Mouse (Mus musculus): ENCODE data around the gene Akna.
A peak's percentile ranks its signal among the peaks of the same experiment; 100 is the strongest.

Gene Akna

DNA sequence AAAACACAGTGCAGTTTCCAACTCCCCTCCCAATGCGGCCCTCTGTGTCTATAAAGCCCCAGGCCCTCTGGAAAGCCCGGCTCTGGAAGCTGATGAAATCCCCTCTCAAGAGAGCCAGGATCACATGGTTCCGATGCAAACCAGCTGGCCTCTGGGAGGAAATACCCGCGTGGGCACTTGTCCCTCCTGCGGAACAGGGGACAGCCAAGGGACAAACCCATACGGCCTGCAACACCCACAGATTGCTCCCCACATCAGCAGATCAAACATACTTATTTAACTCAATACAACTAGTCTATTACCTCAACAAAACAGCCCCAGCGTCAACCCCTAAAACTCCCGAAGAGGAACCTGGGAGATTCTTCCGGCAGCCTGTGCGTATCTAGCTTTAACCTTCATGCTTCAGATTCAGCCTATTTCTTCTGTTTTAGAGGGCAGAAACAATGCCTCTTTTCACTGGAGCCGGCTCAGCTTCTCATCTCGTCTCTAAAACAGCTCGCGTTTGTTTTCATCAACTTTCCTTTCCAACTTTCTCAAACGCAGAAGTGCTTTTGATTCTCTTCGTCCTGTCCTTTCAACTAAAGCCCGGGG lies 6.3 kb upstream of the Akna start:
- peak in 1 of 2 experiments; percentile 40 for DNase-seq

DNA sequence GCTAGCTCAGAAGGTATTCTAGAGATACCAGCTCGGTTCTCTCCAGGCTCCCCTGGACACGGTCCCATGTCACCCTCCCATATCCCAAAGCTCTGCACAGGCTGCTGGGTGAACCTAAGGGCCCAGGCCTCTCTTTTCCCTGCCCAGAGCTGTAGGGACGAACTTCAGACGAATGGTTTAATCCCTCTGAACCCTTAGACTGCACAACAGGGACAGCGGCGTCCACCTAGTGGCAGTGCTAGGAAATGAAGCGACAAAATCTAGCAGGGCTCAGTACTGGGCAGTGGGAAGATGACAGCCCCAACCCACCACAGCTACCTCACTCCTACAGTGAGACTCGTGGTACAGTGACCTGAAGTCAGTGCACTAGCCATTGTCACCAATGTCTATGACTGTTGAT lies 5.5 kb upstream of the Akna start:
- peak; percentile 58 to 76 for DNase-seq

DNA sequence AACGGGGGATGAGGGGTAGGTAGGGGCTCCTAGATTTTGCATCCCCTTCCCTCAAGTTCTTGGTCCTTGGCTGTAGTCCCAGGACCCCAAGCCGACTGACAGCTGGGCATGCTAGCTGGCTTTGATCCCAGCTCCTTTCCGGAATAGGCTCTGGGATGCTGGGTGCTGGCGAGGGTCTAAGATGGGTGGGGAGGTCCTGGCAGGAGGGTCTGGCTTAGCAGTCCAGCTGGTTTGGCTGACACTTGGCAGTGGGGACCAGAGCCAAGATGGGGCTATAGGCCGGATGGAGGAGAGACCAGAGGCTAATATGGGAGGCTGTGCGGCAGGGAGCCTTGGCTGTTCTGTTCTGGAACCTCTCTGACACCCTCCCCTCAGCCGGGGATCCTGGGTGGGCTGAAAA lies 5.1 kb upstream of the Akna start:
- DNase-seq = no peak

DNA sequence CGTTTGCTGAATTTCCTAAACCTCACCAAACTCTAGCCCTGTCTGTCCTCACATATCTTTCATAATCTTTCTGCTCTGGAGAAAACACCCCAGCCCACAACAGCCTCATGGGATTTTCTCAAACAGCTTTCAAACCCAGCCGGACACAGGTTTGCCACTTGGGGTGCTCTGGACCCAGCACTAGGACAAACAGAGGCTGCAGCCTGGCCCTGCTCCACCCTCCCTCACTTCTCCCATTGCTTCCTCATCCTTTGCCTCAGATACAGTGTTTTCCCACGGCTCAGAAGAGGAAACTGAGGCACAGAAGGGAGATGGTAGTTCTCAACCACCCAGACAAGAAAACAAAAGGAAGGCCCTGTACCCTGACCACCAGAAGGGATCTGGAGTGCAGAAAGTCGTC lies 2.5 kb upstream of the Akna start:
- DNase-seq = no peak

DNA sequence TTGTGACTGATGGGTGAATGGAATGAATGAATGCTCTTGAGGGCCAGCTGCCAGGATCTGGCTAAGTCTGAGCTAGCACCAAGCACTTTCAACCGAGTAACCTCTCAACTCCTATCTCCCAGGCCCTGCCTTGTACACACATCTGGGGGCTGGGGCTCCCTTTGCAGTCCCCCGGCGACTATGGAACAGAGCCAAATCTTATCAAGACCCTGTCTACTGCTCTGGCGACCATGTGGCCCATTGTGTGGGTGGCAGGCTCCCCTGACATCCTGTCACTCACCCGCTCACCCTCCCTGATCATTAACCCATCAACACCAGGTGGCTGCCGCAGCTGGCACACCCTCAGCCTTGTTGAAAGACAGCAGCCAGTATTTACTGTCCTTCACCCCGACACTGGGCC lies 1.9 kb upstream of the Akna start:
- peak; percentile 68 to 80 for DNase-seq

DNA sequence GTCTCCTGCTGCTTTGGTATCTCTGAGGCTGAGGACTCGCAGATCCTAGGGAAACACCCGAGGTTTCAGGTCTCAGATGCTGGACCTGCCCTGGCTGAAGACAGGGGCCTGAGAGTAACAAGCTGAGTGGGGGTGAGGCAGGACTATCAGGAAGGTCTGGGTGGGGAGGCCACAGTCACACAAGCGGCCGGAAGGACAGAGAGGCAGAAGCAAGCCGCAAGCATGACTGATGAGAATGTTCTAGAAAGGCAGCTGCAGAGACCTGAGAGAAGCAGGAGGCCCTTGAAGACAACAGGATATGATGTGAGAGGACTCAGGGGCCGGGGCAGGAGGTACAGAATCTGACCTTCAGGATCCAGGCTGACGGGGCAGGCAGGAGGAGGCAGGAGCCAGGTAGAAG lies 1.1 kb upstream of the Akna start:
- DNase-seq = peak; percentile 66 to 81

DNA sequence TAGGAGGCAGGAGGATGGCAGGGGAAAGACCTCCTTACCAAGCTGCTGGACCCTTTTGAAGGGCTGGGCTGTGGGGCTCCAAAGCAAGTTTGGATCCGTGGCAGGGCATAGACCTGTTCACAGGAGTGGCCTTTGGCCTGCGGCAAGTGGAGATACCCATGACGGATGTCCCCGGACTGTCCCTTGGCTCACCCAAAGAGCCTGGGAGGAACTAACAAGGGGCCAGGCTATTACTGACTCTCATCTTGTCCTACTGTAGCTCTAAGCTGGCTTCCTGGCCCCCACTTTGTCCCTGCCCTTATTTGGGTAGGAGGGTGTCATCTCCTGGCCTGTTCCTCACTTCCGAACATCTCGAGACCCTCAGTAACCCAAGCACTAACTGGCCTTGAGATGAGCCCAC lies 596 bp downstream of the Akna start:
- DNase-seq = peak; percentile 18 to 52

DNA sequence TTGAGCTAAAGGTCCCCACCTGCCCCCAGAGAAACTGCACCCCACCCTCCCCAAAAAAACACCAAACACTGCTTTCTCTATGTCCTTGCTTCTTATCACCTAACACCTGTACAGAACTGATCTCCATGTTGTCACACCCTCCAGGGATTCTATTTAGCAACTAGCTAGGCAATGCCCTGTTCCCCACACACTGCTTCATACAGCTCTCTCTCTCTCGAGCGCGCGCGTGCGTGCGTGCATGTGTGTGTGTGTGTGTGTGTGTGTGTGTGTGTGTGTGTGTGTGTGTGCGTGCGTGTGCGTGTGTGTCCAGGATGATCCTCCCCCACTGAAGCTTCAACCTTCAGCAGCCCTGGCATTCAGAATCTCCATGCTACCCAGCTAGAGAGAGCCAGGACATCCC lies 1.1 kb downstream of the Akna start:
- DNase-seq = no peak

DNA sequence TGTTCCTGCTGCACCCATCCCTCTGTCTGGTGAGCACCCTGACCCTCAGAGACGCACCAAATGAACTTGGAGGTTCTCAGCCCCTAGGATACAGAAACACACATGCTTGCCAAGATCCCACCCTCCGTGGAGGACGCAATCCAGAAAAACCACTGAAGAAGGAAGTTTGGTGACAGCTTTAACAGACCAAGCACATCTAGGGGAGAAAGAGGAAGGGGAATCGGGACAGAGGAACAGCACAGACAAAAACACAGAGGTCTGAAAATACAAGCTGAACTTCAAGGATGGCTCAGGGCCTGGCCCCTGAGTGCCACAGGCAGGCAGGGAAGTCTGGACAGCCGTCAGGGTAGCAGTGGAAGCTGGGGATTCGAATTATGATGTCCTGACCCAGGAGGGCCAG lies 1.5 kb downstream of the Akna start:
- DNase-seq = no peak

DNA sequence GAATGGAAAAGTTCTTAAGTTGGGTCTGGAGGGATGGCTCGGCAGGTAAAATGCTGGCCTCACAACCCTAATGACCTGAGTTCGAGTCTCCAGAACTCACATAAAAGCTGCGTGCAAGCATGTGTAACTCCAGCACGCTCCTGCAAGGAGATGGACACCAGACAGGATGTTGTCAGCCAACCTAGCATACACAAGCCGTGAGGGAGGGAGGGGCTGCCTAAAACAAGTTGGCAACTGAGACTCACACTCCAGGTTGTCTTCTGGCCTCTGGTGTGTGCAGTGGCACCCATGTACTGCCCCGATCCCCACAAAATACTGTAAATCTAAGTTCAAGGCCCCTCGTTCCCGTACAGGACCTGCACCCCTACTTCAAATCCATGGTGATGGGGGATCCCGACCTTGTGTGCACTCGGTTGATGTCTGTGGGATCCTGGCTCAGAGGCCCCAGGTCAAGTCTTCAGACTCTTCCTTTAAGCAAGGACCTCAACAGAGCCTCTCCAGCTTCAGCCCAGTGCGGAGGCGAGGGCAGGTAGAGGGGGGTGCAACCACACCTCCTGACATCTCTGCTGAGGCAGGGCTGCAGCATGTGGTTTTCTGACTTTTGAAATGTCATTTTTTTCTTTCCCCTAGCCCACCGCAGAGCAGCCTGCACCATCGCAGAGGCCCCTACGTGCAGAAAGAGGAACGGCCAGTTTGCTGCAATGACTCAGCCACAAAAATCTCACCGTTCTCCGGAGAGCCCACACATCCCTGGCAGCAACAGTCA lies 2.4 kb downstream of the Akna start:
- DNase-seq = peak; percentile 37 to 40

DNA sequence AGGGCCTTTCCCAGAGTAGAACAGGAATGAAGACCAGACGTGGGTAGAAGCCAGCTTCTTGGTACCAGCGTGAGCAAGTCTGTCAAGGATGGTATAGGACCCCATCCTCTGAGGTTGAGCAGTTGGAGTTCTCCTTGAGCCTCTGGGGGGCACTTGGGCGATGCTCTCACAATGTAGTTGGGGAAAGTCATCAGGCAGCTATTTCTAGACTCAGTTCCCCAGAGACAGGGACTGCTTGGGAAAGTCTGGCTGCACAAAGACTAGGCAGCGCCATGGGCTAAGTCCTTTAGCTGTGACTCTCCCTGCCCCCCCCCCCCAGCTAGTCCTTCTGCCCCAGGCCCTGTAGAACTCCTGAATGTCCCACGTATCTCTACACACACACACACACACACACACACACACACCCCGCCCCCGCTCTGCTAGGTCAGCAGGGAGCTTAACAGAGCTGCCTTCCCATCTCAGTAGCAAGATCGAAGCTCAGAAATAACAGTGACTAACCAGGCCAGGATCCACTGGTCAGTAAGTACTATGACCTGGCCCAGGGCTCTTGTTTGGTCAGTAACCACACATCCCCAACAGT lies 3.4 kb downstream of the Akna start:
- peak in 1 of 2 experiments; percentile 6 for DNase-seq

DNA sequence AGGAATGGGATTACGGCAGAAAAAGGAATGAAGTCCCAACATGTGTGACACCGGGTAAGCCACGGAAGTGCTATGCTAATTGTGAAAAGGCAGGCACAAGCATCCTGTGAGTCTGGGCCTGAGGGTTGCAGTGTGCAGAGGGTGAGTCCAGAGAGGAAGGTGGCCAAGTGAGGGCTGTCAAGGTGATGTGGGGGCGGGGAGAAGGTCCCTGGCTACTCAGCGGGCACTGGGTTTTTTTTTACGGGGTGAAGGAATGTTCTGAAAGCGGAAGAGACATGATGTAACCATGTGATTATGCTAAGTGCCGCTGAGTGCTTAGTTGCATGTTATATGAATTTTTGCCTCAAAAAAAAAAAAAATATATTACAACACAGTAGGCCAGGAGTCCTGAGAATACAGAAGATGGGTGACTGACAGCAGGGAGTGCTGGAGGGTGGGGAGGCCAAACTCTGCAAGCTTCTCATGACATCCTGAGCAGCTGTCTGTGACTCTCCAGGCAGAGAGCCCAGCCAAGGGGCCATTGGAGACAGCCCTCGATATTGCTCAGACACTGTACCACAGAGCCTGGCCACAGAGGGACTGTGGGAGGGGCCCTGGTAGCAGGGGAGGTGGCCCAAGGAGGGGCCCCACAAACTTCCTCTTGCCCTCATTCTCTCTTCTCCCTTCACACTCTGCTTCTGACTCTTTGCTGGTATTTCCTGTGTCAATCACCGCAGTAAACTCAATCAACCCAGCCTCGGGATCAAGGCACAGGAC lies 4.1 kb downstream of the Akna start:
- DNase-seq = peak; percentile 68 to 69

DNA sequence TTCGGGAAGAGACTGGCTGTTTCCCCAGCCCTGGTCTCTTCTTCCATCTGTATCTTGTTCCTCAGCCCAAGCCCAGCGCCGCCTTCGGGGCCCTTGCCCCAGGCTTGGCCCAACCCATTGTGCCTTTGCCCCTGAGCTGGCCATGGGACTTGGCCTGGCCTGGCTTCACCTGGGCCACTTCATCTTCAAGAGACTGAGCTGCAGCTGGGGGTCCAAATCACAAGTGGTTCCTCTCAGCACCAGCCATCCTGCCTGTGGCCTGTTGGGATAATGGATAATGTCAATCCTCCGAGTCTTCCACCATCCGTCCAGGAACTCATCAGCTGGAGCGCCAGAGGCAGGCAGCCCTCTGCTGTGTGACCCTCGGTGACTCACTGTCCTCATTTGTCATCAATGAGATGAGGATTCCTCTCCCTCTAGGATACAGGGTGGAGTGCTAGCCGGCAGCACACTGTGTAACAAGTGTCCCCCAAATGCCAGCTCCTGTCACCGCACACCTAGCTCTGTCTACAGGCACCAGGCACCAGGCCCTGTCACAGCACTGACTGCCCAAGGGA lies 5.1 kb downstream of the Akna start:
- no peak for DNase-seq

DNA sequence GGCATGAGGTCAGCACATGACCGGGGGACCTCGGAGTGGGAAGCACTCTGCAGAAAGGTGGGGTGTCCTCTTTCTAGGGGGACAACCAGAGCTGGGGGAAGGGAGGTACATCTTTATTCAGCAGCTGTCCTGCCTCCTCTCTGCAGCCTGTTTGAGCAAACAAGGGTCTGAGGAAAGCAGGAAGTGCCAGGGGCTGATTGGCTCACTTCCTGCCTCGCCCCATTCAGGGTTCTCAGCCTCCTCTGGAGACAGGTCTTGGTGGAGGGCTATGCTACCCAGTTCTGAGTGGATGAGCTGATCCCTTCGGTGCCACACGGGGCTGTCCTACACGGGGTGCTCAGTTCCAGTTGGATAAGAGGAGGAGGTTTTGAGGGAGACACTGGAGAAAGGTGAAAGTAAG lies 11.8 kb downstream of the Akna start:
- no peak for DNase-seq

DNA sequence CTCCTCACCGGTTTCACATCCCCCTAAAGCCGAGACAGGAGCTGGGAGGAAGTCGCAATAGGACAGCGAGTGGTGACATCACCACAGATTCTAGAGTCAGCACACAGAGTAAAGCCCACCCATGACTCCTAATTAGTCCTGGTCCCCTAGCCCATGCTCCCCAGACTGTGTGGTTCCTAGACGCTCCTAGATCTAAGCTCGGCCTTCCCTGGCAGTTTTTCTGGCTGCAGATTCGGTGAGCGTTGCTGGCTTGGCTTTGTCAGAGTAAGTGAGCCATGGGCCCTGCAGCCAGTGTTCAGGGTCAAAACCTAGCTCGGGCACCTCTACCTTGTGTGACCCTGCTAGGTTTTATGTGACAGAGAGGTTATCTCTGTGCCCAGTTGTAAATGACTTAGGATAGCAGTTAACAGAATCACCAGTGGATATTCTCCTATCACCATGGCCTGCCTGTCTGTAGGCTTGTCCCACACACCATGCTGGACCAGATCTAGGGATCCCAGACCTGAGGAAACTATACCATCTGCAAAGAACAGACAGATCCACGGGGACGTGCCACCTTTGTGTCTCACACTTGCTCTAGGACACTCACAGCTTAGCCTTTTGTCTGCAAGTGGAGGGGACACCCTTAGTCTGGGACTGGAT lies 13.1 kb downstream of the Akna start:
- no peak for DNase-seq

DNA sequence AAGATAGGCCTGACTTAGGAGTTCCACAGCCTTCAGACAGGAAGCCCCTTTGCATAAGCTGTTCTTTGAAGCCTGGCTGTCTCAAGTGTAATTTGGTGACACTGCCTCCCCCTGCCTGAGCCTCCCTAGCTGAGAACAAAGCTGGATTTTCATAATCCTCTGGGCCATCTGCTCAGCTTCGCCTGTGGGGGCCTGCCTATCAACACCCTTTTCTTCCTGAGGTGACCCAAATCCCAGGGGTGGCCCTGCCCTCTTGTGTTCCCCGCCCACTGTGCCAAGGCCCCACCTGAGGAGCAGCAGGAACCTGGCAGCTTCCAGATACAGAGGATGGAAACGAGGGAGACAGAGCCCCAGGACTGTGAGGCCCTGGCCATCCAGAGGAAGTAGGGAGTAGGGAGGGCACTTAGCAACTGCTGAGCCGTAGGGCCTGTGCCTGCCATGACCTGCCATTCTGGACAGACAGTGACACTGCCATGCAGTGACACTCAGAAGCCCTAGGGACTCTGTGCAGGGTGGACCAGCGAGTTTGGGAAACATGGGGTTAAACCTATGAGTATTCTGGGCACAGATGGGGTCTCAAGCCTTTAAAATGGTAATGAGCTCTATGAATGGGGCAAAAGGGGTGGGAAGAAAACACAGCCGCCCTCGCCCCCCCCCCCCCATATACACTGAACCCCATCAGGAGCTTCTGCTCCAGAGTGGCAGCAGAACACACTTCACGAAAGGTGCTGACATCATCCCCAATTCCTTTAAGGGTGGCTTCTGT lies 13.8 kb downstream of the Akna start:
- peak in 1 of 2 experiments; percentile 39 for DNase-seq

DNA sequence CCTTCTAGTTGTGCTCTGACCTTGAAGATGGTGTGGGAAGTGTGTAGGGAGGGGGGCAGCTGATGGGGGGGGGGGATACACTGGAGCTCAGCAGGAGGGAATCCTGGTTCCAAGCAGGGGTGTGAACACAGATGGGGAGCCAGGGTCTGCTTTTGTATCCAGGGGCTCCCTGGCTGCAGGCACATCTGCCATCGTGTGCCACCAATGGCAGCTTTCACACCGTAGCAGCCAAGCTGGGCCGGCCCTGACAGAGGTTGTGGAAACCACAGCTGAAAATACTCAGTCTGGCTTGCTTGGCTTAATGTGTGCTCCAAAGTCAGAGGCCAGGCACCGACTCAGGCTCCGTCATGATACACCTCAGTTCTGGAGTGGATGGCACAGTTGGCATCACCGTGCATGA lies 15.1 kb downstream of the Akna start:
- no peak for DNase-seq

DNA sequence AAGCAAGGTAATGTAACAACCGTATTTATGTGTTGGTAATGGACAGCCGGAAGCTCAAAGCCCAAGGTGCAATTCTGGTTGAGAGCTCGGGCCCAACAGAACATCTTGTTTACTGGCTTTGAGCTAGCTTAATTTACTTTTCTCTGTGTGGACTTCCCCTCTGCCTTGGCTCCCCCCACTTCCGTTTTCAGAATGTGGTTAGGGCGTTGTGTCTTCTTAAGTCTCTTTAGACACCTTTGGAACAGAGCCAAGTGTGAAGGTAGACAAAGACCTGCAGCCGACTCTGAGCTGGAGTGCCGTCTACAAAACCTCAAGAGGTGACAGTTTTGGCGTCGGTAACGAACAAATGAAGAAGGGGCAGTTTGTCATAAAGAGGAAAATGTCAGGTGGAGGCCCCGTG lies 17.4 kb downstream of the Akna start:
- DNase-seq = peak; percentile 65 to 70

DNA sequence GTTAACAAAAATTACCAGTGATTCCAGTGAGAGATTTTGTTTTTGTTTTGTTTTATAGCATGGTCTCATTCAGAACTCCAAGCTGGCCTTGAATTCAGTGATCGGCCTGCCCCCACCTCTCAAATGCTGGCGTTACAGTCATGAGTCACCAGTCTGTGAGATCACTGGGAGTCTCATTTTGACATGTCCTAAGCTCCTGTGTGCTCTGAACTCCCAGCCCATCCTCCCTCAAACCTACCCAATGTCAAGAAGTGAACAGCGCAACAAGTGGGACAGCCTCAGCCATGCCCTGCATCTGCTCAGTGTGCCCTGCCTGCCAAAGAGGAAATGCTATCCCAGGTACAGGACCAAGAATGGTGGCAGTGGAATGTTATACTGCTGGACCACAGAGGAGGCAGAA lies 17.9 kb downstream of the Akna start:
- no peak for DNase-seq

DNA sequence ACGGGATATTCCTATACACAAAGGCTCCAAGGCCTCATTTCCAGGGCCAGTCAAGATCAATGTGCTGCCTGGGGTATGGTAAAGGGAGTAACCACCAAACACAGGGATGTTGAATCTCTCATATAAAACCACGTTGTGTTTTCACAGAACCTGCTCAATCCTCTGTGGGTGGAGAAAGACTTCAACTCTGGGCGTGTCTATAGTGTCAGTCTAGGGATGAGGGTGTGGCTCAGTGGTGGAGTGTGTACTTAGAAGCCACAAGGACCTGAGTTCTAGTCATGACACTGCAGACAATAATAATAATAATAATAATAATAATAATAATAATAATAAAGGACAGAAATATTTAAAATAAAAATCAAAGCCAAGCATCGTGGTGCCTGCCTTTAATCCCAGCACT lies 18.9 kb downstream of the Akna start:
- no peak for DNase-seq

DNA sequence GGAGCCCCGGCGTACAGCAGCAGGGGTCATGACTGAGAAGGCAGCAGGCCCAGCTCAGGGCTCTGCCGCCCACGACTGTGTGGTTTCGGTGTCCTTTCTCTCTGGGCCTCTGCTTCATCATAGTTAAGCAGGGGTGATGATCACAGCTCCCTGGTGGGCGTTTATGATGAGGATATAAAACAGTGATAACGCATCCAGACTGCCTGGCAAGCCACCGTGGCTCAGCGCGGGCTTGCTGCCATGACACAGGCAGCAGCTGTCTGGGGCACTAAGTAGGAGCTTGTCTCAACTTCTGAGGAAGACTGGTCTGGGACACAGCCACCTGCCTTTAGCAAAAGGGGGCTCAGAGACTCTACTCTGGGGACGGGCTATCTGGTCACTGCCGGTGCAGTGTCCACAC lies 19.7 kb downstream of the Akna start:
- no peak for DNase-seq
